Mouse (Mus musculus): ENCODE measurements around the gene Cbx7.

Gene Cbx7

GRCm38 (mm10) chr15:79970940-79971339, at the start of gene Cbx7:
Cbx7 (minus strand) TSS chr15:79971119.
- 94% methylated on average over 11 of the region's 11 CpGs for WGBS

- WGBS = 51% methylated on average over 4 of the region's 4 CpGs
Measured at GRCm38 (mm10) chr15:80020516-80020915, 49.6 kb upstream of the Cbx7 start.

GRCm38 (mm10) chr15:80019625-80020024, 48.7 kb upstream of the Cbx7 start:
- 58% methylated on average over 4 of the region's 4 CpGs for WGBS

GRCm38 (mm10) chr15:80019220-80019619, 48.3 kb upstream of the Cbx7 start:
- 44% methylated on average over 7 of the region's 7 CpGs for WGBS

- WGBS = 92% methylated on average over 9 of the region's 9 CpGs
Measured at GRCm38 (mm10) chr15:80016563-80017301, 45.8 kb upstream of the Cbx7 start.

- WGBS = 38% methylated on average over 7 of the region's 7 CpGs
Measured at GRCm38 (mm10) chr15:80015211-80015952, 44.5 kb upstream of the Cbx7 start.

GRCm38 (mm10) chr15:80014321-80015210, 43.6 kb upstream of the Cbx7 start, which contains the start of gene Pdgfb:
Pdgfb (minus strand) TSS chr15:80014977.
- under 1% methylated on average over 60 of the region's 60 CpGs for WGBS

- WGBS = 1% methylated on average over 37 of the region's 37 CpGs
Measured at GRCm38 (mm10) chr15:80014031-80014320, 43.1 kb upstream of the Cbx7 start.

- 2% methylated on average over 36 of the region's 36 CpGs for WGBS
Measured at GRCm38 (mm10) chr15:80013256-80014030, 42.5 kb upstream of the Cbx7 start.

- 1% methylated on average over 54 of the region's 60 CpGs for WGBS
Measured at GRCm38 (mm10) chr15:80012527-80013201, 41.7 kb upstream of the Cbx7 start.

GRCm38 (mm10) chr15:80011778-80012526, 41.0 kb upstream of the Cbx7 start:
- WGBS = 2% methylated on average over 56 of the region's 56 CpGs

- WGBS = 34% methylated on average over 6 of the region's 6 CpGs
Measured at GRCm38 (mm10) chr15:80011194-80011593, 40.3 kb upstream of the Cbx7 start.

GRCm38 (mm10) chr15:80010182-80010558, 39.3 kb upstream of the Cbx7 start:
- 7% methylated on average over 7 of the region's 7 CpGs for WGBS

GRCm38 (mm10) chr15:80009421-80010181, 38.7 kb upstream of the Cbx7 start:
- whole genome bisulfite sequencing = 31% methylated on average over 12 of the region's 12 CpGs

GRCm38 (mm10) chr15:80008461-80008860, 37.5 kb upstream of the Cbx7 start:
- WGBS = 87% methylated on average over 6 of the region's 6 CpGs

GRCm38 (mm10) chr15:80006156-80006555, 35.2 kb upstream of the Cbx7 start:
- WGBS = 68% methylated on average over 7 of the region's 7 CpGs

- 78% methylated on average over 10 of the region's 10 CpGs for WGBS
Measured at GRCm38 (mm10) chr15:80005436-80005835, 34.5 kb upstream of the Cbx7 start.

GRCm38 (mm10) chr15:80004644-80005340, 33.9 kb upstream of the Cbx7 start:
- WGBS = 40% methylated on average over 14 of the region's 14 CpGs

- 62% methylated on average over 2 of the region's 2 CpGs for WGBS
Measured at GRCm38 (mm10) chr15:80003581-80003980, 32.7 kb upstream of the Cbx7 start.
